Mouse (Mus musculus) kidney, embryonic 16.5 days (tissue): ENCODE measurements around the gene Pinlyp. TPM values are rescaled to one million over a fixed set of nuclear protein-coding genes. Genes with fewer than 3 reads are reported as not detected.

Source experiments
- ATAC-seq: fragments of 200-750 bp; cut with Nextera tagmentation; 2 replicates; pipeline ENCODE4 v1.8.0; 2017; ENCODE audit warnings: moderate TSS enrichment; ENCODE audit not compliant: low FRiP score, low TSS enrichment
- H3K27ac ChIP-seq: fragments of 300-500 bp; sonication (generic); 2 replicates; pipeline ENCODE4 v1.5.1; 2014; ENCODE audit warnings: low read length
- H3K27me3 ChIP-seq: fragments of 300-500 bp; sonication (generic); 2 replicates; pipeline ENCODE4 v1.6.1; 2014; ENCODE audit warnings: low read length, control low read depth, mixed read lengths; ENCODE audit not compliant: insufficient read depth
- H3K36me3 ChIP-seq: fragments of 300-500 bp; sonication (generic); 2 replicates; pipeline ENCODE4 v1.6.1; 2014; ENCODE audit warnings: low read length, control low read depth, mixed read lengths; ENCODE audit not compliant: insufficient read depth
- H3K4me1 ChIP-seq: fragments of 300-500 bp; sonication (generic); 2 replicates; pipeline ENCODE4 v1.6.1; 2014; ENCODE audit warnings: low read length, control low read depth, mixed read lengths; ENCODE audit not compliant: insufficient read depth
- H3K4me2 ChIP-seq: fragments of 300-500 bp; sonication (generic); replicated peaks from 2 replicates; pipeline ENCODE4 v1.6.1; 2014; ENCODE audit warnings: low read depth, low read length
- H3K4me3 ChIP-seq: fragments of 300-500 bp; sonication (generic); 2 replicates; pipeline ENCODE4 v1.5.1; 2014; ENCODE audit warnings: mild to moderate bottlenecking, low read length
- H3K9ac ChIP-seq: fragments of 300-500 bp; sonication (generic); replicated peaks from 2 replicates; pipeline ENCODE4 v1.6.1; 2014; ENCODE audit warnings: low read length
- H3K9me3 ChIP-seq: fragments of 300-500 bp; sonication (generic); 2 replicates; pipeline ENCODE4 v1.6.1; 2016; ENCODE audit warnings: low read length, control low read depth
- WGBS: fragments of 180-500 bp; shearing (Covaris S2); extraction: QIAGEN DNeasy Blood & Tissue Kit; methylation state at CpG from one replicate; pipeline ENCODE4 v1.1.7; 2014; 5-methylcytosine and 5-hydroxymethylcytosine counted together
- polyA plus RNA-seq: library from polyadenylated mRNA; unstranded; fragments of >200 nt; fragmentation: Nextera tagmentation; extraction: Ambion mirVana; gene quantifications from 2 replicates; pipeline ENCODE4 v1.2.1, GENCODE M21; 2015

The Pinlyp gene
- polyA plus RNA-seq, 1 experiment from 2014 or later = 0.64 TPM

- H3K4me2 ChIP-seq = no peak overlapping the region
- no peaks in the 10 kb centered on the region for H3K27me3 ChIP-seq
- H3K4me3 ChIP-seq = no peak overlapping the region
- WGBS = 68% methylated on average over 6 of the region's 6 CpGs
- H3K4me1 ChIP-seq = no peaks in the 10 kb centered on the region; the same call in 1 of the 2 replicates
- H3K36me3 ChIP-seq = peaks cover 54% of the 10 kb centered on the region
- ATAC-seq = 0 out of 2 replicates have a peak, but pooled peaks have one; percentile 13
- no peaks in the 10 kb centered on the region for H3K9me3 ChIP-seq
- no peak overlapping the region for H3K9ac ChIP-seq
- no peak overlapping the region for H3K27ac ChIP-seq
These were observed 18.8 kb upstream of the Pinlyp start for GRCm38 (mm10) chr7:24564607-24565265.

GRCm38 (mm10) chr7:24563837-24564206, 17.9 kb upstream of the Pinlyp start:
- Histone ChIP-seq H3K4me1 (no peaks in the 10 kb centered on the region; the same call in 1 of the 2 replicates), H3K27me3 (no peaks in the 10 kb centered on the region), H3K27ac (no peak overlapping the region), H3K4me3 (no peak overlapping the region), H3K4me2 (no peak overlapping the region), H3K36me3 (peaks cover 50% of the 10 kb centered on the region), H3K9me3 (no peaks in the 10 kb centered on the region), H3K9ac (no peak overlapping the region)
- 79% methylated on average over 4 of the region's 4 CpGs for WGBS
- no peak for ATAC-seq

GRCm38 (mm10) chr7:24563191-24563836, 17.4 kb upstream of the Pinlyp start:
- H3K4me2 ChIP-seq = no peak overlapping the region
- H3K27ac ChIP-seq = no peak overlapping the region
- H3K9me3 ChIP-seq = no peaks in the 10 kb centered on the region
- no peak overlapping the region for H3K4me3 ChIP-seq
- H3K4me1 ChIP-seq = no peaks in the 10 kb centered on the region; the same call in 1 of the 2 replicates
- H3K27me3 ChIP-seq = no peaks in the 10 kb centered on the region
- peaks cover 45% of the 10 kb centered on the region for H3K36me3 ChIP-seq
- no peak for ATAC-seq
- 45% methylated on average over 8 of the region's 8 CpGs for WGBS
- no peak overlapping the region for H3K9ac ChIP-seq

- Histone ChIP-seq H3K4me1 (no peaks in the 10 kb centered on the region; the same call in 1 of the 2 replicates), H3K27ac (no peak overlapping the region), H3K36me3 (peaks cover 29% of the 10 kb centered on the region; the same call in 1 of the 2 replicates), H3K4me2 (no peak overlapping the region), H3K9ac (no peak overlapping the region), H3K9me3 (no peaks in the 10 kb centered on the region), H3K4me3 (no peak overlapping the region), H3K27me3 (no peaks in the 10 kb centered on the region)
- no peak for ATAC-seq
- 86% methylated on average over 4 of the region's 4 CpGs for WGBS
These were observed 15.5 kb upstream of the Pinlyp start for GRCm38 (mm10) chr7:24561450-24561849.

GRCm38 (mm10) chr7:24555786-24556185, 9.9 kb upstream of the Pinlyp start:
- no peak overlapping the region for H3K27ac ChIP-seq
- peaks cover 46% of the 10 kb centered on the region for H3K36me3 ChIP-seq
- ATAC-seq = no peak
- H3K4me3 ChIP-seq = no peak overlapping the region
- H3K27me3 ChIP-seq = no peaks in the 10 kb centered on the region
- no peak overlapping the region for H3K9ac ChIP-seq
- no peaks in the 10 kb centered on the region for H3K9me3 ChIP-seq
- no peaks in the 10 kb centered on the region for H3K4me1 ChIP-seq
- no peak overlapping the region for H3K4me2 ChIP-seq
- WGBS = 70% methylated on average over 10 of the region's 10 CpGs

GRCm38 (mm10) chr7:24551985-24552759, 6.3 kb upstream of the Pinlyp start:
- no peaks in the 10 kb centered on the region for H3K27me3 ChIP-seq
- 71% methylated on average over 12 of the region's 12 CpGs for WGBS
- no peak overlapping the region for H3K9ac ChIP-seq
- H3K27ac ChIP-seq = no peak overlapping the region
- H3K4me2 ChIP-seq = no peak overlapping the region
- peaks cover 6% of the 10 kb centered on the region for H3K4me1 ChIP-seq
- ATAC-seq = no peak
- H3K9me3 ChIP-seq = no peaks in the 10 kb centered on the region
- H3K36me3 ChIP-seq = peaks cover 54% of the 10 kb centered on the region
- no peak overlapping the region for H3K4me3 ChIP-seq

GRCm38 (mm10) chr7:24547534-24548036, 1.7 kb upstream of the Pinlyp start:
- peak; percentile 0; the same call in 1 of the 2 replicates for ATAC-seq
- Histone ChIP-seq H3K36me3 (peaks cover 27% of the 10 kb centered on the region), H3K9ac (peak overlapping the region; percentile 92), H3K9me3 (no peaks in the 10 kb centered on the region; the same call in 1 of the 2 replicates), H3K4me3 (peak overlapping the region; percentile 93), H3K4me1 (peaks cover 14% of the 10 kb centered on the region), H3K4me2 (peak overlapping the region; percentile 73), H3K27me3 (no peaks in the 10 kb centered on the region), H3K27ac (peak overlapping the region; percentile 79)
- 21% methylated on average over 13 of the region's 13 CpGs for WGBS

- peak; percentile 99 for ATAC-seq
- peaks cover 20% of the 10 kb centered on the region for H3K36me3 ChIP-seq
- no peaks in the 10 kb centered on the region; the same call in 1 of the 2 replicates for H3K9me3 ChIP-seq
- peak overlapping the region; percentile 95 for H3K27ac ChIP-seq
- H3K27me3 ChIP-seq = no peaks in the 10 kb centered on the region
- H3K4me3 ChIP-seq = peak overlapping the region; percentile 93
- peak overlapping the region; percentile 73 for H3K4me2 ChIP-seq
- H3K4me1 ChIP-seq = peaks cover 14% of the 10 kb centered on the region
- H3K9ac ChIP-seq = peak overlapping the region; percentile 92
- under 1% methylated on average over 57 of the region's 57 CpGs for WGBS
These were observed 894 bp upstream of the Pinlyp start for GRCm38 (mm10) chr7:24546634-24547389.

- Histone ChIP-seq H3K27ac (no peak overlapping the region), H3K9ac (no peak overlapping the region), H3K4me1 (peaks cover 14% of the 10 kb centered on the region), H3K4me3 (no peak overlapping the region), H3K9me3 (no peaks in the 10 kb centered on the region; the same call in 1 of the 2 replicates), H3K27me3 (no peaks in the 10 kb centered on the region), H3K36me3 (peaks cover 6% of the 10 kb centered on the region), H3K4me2 (no peak overlapping the region)
- WGBS = 90% methylated on average over 2 of the region's 2 CpGs
- ATAC-seq = no peak
These were observed 1.4 kb downstream of the Pinlyp start for GRCm38 (mm10) chr7:24544506-24544905.
